Mouse (Mus musculus) telencephalon, adult 2 months (tissue): ENCODE measurements around the gene Sall4.

Experiments used
- DNase-seq: peaks from one replicate; pipeline ENCODE4 v3.0.0-alpha.2; 2011; ENCODE audit warnings: low read depth, low spot score

Sall4 gene

DNA sequence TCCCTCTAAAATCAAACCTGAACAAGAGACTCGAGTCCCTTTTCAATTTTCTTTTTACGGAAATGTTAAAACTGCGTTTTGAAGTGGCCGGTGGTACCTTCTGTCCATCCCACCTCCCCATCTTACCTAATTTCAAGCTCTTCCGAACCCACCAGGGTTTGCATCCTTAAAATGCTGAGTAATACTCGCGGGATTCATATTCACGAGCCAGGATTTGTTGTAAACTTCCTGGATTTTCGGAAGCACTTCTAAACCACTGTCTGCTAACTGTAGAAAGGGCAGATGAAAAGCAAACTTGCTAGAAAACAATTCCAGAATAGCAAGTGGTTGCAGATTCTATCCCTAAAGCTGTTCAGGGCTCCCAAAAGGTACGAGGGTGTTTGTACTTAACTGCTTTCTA lies at the start of gene Sall4:
Gene Sall4, minus strand, starts transcription at position 362 of the 400 bp plus-strand sequence.
- no peak for DNase-seq

DNA sequence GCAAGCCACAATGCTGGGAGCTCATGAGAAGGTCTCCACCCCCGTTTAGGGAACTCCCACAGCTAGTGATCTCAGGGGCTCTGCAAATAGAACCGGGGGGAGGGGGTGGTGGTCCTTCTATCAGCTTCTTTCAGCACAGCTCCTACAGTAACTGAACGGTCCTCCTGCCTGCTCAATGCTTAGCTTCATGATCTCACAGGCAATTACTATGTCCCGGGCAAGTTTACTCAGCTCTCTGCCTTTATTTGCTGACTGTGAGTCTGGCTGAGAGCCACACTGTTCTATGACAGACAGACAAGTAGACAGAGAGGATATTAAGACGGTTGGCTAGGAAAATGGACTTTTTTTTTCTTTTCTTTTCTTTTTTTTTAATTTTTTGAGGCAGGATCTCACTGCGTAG lies 45.5 kb upstream of the Sall4 start:
- no peak for DNase-seq

- DNase-seq, result no peak
Measured at GRCm38 (mm10) chr2:168809895-168810294, 42.2 kb upstream of the Sall4 start.

- DNase-seq, result no peak
Measured at GRCm38 (mm10) chr2:168807681-168808080, 39.9 kb upstream of the Sall4 start.

GRCm38 (mm10) chr2:168803849-168804248 lies 36.1 kb upstream of the Sall4 start:
- no peak for DNase-seq

DNA sequence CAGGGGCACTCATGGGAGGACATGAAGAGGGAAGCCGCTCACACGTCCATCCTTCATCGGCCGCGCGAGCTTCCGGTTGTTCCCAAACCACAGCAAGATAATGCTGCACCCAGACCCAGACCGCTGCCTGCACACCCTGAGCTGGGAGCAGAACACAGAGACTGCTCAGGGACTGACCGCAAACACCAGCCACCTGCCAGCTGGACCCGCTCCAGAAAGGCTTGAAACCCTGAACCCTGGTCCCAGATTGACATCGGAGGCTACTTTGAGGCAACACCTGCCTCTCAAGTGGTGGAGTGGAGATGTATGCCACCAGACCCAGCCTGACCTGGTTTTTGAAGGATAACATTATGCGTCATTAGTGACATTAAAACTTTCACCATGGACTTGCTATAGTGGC lies 31.6 kb upstream of the Sall4 start:
- DNase-seq, result no peak

GRCm38 (mm10) chr2:168798921-168799320 lies 31.2 kb upstream of the Sall4 start:
- DNase-seq, result no peak

- DNase-seq, result peak; percentile 27
Measured at GRCm38 (mm10) chr2:168791115-168791802, 23.5 kb upstream of the Sall4 start.

DNA sequence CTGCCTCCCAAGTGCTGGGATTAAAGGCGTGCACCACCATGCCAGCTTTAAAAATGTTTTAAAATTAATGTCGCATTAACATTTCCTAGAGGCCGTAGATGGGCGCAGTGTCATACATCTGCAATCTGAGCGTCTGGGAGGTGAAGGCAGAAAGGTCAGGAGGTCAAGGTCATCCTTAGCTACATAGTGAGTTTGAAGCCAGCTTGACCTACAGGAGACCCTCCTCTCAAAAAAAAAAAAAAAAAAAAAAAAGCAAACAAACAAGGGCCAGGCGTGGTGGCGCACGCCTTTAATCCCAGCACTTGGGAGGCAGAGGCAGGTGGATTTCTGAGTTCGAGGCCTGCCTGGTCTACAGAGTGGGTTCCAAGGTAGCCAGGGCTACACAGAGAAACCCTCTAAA lies 18.4 kb upstream of the Sall4 start:
- DNase-seq, result no peak

DNA sequence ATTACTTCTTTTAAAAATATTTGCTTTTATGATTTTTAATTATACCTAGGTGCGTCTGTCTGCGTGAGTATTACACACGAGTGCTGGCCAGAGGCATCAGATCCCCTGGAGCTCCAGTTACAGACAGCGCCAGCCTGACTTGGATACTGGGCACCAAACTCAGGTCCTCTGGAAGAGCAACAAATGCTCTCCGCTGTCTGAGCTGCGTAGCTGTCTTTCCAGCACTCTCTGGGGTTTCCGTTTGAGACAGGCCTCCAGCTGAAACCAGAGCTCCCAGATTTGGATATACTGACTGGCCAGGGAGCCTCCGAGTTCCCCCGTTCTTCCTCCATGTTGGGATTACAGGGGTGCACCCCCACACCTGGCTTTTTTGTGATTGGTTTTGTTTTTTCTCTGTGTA lies 12.9 kb upstream of the Sall4 start:
- DNase-seq, result no peak

DNA sequence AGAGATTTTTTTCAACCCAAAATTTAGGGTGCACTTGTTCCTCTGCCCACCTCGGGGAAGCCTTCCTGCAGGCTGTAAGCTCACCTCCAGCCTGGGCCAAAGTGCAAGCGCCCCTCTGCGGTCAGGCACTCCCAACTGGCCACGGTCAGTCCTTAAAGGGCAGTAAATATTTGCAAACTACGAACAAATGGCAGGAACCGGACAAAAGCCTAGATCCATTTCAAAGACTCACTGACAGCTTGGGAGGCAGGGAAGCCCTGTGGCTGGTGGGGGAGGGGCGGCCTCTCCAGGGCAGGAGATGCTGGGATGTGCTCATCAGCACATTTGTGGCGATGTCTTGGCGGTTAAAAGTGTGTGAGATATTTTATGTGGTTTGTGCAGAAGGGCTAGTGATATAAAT lies 12.3 kb upstream of the Sall4 start:
- DNase-seq, result no peak

- DNase-seq, result no peak
Measured at GRCm38 (mm10) chr2:168777481-168777880, 9.7 kb upstream of the Sall4 start.

GRCm38 (mm10) chr2:168776238-168776637 lies 8.5 kb upstream of the Sall4 start:
- DNase-seq, result no peak

GRCm38 (mm10) chr2:168769259-168769658 lies 1.5 kb upstream of the Sall4 start:
- no peak for DNase-seq

GRCm38 (mm10) chr2:168766538-168767361 lies 993 bp downstream of the Sall4 start:
- DNase-seq, result peak; percentile 6

GRCm38 (mm10) chr2:168765696-168766537 lies 1.8 kb downstream of the Sall4 start:
- DNase-seq, result no peak

DNA sequence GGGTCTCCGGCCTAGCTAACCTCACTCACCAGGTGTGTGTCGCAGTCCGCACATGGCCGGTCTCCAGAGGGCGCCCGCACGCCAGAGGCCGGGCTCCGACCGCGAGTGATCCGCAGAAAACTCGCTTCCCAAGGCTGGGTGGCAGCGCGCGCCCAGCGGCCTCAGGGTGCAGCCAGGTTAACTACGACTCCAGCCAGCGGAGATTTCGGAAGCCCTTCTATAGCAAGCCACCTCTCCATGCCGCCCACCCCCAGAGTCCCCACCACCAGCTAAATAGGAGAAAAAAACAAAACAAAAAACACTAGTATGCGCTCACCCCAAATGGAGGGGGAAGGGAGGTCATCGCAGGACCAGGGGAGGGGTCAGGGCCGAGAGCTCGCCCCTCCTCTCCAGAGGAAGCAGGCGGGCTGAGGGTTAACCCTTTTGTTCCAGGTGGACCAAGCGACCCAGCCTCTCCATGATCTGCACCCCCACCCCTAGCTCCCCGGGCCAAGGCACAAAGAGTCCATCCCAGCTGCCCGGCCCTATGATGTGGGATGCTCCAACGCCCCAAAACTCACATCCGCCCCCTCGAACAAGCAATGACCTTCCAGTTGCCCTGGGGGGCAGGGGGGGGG lies 2.6 kb downstream of the Sall4 start:
- DNase-seq, result no peak

- DNase-seq, result no peak
Measured at GRCm38 (mm10) chr2:168764460-168764867, 3.3 kb downstream of the Sall4 start.

- DNase-seq, result no peak
Measured at GRCm38 (mm10) chr2:168763785-168764184, 4.0 kb downstream of the Sall4 start.

DNA sequence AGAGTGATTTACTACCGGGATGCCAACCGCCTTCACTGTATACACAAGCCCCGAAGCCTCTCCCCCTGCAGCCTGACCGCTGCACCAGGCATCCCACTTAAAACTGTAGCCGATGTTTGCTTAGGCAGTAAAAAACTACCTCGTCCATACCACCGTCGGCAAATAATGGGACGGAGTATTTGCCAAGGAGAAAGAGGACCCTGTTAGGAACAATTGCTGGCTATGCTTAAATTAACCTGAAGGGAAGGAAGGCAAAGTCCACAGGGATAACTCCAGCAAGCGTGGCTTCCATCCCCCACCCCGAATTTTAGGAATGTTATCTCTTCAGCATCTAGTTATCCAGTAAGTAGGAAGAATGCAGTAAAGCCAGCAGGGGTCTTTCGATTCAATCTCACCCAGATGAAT lies 5.3 kb downstream of the Sall4 start:
- no peak for DNase-seq

DNA sequence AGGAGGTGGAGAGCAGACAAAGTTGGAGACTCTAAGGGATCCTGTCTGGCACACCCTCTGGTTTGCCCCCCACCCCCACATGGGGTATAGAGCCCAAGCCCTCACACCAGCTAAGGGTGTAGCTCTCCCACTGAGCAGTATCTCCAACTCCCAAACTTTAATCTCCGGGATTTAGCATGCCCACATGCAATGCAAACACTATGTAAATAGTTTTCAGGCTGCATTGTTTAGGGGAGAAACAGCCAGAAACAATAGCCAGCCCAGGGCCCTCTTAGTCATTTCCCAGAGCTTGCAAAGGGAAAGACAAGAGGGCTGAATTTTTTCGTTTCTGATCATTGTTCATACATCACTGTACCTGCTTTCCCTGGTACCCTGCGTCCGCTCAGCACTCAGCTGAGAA lies 5.8 kb downstream of the Sall4 start:
- DNase-seq, result no peak

GRCm38 (mm10) chr2:168761141-168761540 lies 6.6 kb downstream of the Sall4 start:
- DNase-seq, result no peak
